Mouse (Mus musculus): ENCODE data around the gene Cend1.
A peak's percentile ranks its signal among the peaks of the same experiment; 100 is the strongest.

Cend1 gene

GRCm38 (mm10) chr7:141429310-141429709, at the start of gene Cend1:
Gene Cend1 (minus strand): TSS chr7:141429491.
- DNase-seq = peak; percentile 84

GRCm38 (mm10) chr7:141478270-141478748, 49.0 kb upstream of the Cend1 start:
- no peak for DNase-seq

DNA sequence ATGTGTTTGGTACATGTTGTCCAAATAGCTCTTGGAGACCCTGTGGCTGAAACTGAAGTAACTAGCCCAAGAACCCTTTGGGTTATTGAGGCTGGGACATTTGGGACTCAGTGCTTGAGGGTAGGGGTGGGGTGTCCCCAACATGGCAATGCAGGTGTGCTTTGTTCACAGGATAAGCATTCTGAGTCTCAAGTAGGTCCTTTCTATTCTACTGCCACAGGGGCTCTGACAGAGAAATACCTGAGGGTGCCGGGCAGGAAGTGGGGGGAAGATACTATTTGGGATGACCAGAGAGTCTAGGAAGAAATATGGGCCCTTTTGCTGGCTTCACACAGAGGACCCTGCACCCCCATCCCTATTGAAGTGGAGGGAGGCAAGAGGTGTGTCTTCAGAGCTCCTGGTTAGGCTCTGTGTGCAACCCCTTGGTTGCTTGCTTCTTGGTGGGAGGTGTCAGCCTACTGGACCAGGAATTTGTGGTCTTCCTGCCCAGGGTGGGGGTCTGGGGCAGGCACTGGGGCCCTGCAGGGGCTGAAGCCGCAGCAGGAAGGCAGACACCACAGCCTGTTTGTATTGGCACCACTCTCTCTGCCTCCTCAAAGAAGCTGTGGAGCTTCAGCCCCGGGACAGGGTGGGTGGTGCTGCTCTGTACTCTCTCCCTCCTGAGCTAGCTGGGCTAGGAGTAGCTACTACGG, 48.4 kb upstream of the Cend1 start:
- DNase-seq = no peak

DNA sequence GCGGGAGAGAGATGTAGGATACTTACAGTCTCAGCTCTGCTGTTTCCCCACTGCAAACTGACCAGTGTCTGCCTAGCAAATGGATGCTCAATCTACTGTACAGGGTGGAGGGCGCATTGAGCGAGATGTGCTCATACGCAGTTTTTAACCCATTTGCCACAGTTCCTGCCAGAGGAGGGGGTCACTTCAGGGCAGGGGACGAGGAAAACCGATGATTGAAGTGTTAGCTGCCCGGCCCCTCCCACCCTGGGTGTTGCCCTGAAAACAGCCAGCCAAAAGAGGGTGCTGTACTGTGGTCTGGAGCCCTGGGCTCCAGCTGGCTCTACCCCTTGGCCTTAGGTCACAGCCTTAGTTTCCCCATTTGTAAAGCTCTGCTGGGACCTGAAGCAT, 47.7 kb upstream of the Cend1 start:
- no peak for DNase-seq

DNA sequence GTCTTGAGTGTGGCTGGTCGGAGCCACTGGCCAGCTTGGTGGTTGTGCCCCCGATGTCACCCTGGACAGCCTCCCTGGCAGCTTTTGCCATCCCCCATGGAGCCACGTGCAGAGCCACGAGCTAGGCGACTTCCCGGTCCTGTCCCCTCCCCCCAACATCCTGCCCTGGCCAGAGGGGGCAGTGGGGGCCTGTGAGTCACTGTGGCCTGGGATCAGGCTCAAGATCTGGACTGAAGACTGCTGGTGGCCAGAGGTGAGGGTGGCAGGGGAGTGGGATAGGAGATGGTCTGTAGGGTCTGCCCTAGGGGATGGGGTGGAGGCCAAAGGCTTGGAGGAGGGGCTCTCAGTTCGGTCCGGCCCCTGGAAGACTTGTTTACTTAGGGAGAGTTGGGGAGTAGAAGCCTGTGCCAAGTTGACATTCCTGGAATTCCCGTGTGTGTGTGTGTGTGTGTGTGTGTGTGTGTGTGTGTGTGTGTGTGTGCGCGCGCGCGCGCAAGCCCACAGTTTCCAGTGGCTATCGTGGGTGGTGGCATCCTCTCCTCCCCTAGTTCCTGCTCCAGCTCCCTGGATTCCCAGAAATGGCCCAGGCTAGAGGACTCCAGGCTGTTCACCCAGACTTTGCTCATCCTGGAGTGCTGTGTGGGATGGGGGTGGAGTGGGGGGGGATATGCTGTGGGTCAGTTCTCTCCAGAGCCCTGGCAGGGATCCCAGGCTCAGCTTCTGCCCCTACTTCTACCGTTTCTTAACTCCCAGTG, 47.1 kb upstream of the Cend1 start:
- DNase-seq = peak; percentile 60

DNA sequence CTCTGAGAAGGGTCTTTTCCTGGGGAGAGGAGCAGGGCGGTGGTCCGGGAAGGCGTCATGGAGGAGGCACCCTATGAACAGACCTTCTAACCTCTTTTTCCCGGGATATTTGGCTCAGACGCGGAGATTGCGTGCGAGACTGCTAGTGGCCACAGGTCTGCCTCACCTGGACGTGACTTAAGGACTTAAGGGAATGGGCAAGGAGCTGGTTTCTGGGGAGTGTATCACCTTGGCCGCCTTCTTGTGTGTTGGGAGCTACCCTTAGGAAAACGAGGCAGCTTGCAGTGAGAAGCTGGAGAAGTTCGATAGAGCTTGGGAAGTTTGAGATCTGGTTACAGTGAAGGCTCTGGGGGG, 46.5 kb upstream of the Cend1 start:
- no peak for DNase-seq

DNA sequence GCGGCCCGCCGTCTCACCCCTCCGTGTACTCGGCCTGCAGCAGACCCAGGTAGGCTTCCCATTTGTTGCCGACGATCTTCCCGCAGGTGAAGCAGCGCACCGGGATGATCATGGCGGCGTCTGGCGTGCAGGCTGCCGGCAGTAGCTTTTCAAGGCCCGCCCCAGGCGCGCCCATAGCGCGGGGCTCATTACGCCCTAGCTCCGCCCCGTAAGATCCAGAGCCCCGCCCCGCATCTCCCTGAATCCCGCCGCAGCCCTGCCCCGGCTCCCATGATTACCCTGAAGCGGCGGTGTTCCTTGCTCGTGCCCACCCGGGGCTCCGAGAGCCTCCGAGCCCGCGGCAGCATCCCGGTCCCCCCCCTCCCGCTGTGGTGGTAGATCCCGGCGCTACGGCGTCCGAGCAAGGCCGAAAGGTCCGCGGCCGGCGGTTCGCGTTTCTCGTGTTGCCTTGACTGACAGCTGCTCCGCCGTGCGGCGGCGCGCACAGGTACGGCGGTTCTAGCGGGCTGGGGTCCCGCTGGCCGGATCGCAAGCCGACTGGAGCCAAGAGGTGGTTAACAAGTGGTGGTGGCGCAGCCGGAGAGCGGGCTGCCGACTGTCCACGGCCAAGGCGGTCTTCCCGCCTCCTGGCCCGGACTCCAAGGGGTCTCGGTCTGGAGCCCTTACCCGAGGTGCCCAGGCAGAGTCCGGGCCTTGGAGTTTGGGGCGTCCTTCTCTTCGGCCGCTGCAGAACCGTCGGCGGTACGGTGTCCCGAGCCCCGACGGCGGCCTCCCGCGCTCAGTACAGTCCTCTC, 45.9 kb upstream of the Cend1 start, which contains the start of the genes Polr2l and Tspan4:
Polr2l (minus strand) TSS at position 122 of the 794 bp plus-strand sequence.
Tspan4 (plus strand) TSS at position 230 of the 794 bp plus-strand sequence.
- peak; percentile 84 for DNase-seq

DNA sequence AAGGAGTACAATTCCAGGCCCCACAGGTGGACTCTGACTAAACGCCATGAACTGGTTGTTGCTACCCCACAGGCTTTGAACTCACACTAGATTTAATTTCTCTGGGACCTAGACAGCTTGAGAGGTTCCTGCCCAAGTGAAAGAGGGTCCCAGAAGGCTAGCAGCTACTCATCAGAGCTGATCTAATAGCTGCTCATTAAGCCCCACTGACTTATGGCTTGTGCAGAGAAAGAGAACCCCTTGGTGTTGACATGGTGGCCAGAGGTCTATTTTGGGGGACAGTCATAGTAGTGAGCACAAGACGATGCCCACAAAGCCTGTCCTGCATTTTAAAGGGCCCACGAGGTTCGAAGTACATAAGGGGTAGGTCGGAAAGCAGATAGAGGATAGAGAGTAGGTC, 44.9 kb upstream of the Cend1 start:
- no peak for DNase-seq

DNA sequence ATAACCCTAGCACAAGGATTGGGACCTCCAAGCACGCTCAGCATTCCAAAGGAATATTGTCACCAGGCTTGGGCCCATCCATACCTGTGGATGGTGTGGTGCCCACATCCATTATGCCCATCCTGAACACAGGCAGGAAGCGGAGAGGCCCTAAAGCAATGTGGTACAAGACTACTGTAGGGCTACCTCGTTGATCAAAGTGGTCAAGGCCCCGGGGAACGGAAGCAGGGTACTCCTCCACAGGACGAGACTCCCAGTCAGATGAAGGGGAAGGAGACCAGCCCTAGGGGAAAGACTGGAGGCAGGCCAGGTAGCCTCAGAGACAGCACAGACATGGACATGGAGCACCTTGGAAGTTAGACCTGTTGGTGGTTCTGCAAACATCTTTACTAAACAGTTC, 43.5 kb upstream of the Cend1 start:
- DNase-seq = no peak

DNA sequence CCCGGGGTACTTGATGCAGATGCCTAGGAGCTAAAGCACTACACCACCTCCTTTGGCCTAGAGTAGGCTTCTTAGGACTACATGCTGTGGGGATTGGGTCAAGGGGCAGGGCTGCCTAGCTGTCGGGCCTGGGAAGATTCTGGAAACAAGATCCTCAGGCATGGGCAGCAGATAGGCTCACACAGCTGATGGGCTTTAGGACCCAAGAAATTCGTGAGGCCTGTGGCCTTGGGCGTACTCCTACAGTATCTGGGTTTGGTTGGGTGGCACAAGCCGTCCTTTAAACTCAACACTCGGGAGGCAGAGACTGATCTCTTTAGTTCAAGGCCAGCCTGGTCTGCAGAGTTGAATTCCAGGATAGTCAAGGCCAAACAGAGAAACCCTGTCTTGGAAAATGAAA, 42.9 kb upstream of the Cend1 start:
- no peak for DNase-seq

GRCm38 (mm10) chr7:141471236-141471635, 41.9 kb upstream of the Cend1 start:
- no peak for DNase-seq

DNA sequence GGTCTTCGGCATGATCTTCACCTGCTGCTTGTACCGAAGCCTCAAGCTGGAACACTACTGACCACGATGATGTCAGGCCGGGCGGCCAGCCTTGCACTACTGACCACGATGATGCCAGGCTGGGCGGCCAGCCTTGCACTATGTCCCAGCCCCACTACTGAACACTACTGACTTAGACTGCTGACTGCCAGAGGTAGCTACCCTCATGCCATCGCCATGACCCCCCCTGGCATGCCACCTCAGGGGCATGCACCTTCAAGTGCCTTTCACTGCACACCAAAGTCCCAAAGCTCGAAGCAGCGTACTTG, 41.3 kb upstream of the Cend1 start:
- DNase-seq = no peak

DNA sequence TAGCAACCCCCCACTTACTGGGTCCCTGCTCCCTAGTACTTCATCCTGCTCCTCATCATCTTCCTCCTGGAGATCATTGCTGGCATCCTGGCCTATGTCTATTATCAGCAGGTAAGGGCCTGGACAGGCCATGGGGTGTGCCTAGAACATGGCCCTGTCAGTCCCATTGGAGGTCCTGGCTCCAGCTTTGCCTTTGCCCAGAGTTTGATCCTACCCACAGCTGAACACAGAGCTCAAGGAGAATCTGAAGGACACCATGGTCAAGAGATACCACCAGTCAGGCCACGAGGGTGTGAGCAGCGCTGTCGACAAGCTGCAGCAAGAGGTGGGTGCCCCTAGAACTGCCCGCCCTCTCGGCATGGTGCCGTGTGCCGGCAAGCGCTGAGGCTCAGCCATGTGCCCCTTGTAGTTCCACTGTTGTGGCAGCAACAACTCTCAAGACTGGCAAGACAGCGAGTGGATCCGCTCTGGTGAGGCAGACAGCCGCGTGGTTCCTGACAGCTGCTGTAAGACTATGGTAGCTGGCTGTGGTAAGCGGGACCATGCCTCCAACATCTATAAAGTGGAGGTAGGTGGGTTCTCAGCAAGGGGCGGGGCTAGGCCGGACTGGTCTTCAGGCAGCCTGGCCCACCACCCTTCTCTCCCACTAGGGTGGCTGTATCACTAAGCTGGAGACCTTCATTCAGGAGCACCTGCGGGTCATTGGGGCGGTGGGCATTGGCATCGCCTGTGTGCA, 40.8 kb upstream of the Cend1 start:
- no peak for DNase-seq

DNA sequence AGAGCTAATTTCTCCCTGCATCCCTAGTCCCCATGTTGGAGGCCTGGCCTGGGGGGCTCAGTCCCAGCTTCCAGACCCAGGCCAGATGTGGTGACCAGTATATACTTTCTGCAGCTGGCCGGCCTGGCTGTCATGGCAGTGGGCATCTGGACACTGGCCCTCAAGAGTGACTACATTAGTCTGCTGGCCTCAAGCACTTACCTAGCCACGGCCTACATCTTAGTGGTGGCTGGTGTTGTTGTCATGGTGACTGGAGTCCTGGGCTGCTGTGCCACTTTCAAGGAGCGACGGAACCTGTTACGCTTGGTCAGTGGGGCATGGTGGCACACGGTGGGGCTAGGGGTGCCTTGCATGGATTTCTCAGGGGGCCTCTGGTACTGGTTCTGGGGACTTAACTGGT, 40.1 kb upstream of the Cend1 start:
- no peak for DNase-seq

DNA sequence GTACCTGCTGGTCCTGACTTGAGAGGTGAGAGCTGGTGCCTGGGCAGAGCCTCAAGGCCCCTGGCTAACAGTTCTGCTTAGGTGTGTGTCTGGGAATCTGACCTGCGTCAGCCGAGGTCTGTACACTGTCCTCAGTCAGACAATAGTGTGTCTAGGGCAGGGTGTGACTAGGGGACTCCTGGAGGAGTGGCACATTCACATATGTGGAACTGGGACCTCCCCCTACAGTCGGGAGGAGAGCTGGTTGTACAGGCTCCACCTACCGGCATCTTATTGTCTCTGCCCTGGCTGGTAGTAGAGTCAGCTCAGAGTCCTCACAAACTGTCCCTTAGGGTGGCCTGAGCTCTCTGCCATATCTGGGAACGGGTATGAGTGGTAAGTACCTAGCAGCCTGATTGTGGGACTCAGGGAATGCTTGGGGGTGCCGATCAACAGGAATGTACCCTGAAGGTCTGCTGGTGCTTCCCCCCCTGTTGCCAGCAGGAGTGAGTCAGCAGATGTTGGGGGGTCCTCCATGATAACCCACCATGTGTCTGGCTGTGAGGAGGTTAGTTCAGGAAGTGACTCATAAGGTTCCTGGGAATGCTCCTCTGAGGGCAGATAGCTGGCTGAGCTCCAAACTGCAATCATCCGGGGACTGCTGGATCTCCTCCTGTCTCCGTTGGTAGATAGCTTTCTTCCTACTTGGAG, 39.4 kb upstream of the Cend1 start:
- DNase-seq = peak; percentile 43

DNA sequence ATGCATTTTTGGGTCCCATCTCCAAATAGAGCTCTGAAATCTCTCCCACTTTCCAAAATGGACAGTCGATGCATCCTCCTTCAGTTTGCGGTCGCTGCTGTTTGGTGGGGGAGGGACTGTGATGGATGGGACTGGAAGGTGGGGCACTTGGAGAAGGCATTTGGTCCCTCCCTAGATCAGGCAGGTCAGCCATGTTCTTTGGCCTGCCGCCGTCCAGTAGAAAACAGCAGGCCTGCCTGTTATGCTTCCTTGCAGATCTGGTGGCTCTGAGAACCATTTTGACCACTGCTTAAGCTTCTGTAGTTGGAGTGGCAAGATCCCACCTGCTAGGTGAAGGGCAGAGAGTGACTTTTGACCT, 38.9 kb upstream of the Cend1 start:
- no peak for DNase-seq

GRCm38 (mm10) chr7:141467230-141468030, 38.1 kb upstream of the Cend1 start, which contains the start of gene Cd151:
Gene Cd151 (plus strand): TSS chr7:141467392.
- DNase-seq = peak; percentile 60

GRCm38 (mm10) chr7:141466607-141467148, 37.4 kb upstream of the Cend1 start:
- DNase-seq = no peak

DNA sequence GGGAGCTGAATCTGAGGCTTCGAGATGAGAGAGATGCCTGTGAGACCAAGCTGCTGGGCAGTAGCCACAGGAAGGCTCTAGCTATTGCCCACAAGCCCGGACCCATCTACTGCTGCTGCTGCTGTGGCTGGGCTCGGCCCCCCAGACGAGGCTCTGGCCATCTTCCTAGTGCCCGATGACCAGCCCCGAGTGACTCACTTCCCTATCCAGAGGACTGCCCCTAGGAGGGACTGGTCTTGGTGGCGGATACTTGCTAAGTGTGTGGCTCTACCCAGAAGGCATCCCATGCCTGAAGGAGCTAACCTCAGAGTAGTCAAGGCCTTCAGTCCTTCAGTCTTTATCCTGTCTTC, 36.7 kb upstream of the Cend1 start:
- no peak for DNase-seq

GRCm38 (mm10) chr7:141465388-141466044, 36.2 kb upstream of the Cend1 start:
- DNase-seq = no peak
